Mouse (Mus musculus) hindbrain, embryonic 15.5 days (tissue): Measurements from ENCODE around the gene Cuzd1. TPM values are rescaled to one million over a fixed set of nuclear protein-coding genes. Genes with fewer than 3 reads are reported as not detected.

Source experiments
- polyA plus RNA-seq: library from polyadenylated mRNA; unstranded; fragments of >200 nt; fragmentation: Nextera tagmentation; extraction: Ambion mirVana; gene quantifications from 2 replicates; pipeline ENCODE4 v1.2.1, GENCODE M21; 2015

Gene Cuzd1
- polyA plus RNA-seq, 1 experiment from 2014 or later = not detected

Other genes with a start within 250 kb of the Cuzd1 start
- not detected in 2 replicates for gene 4933402N03Rik, start 176.0 kb downstream of the Cuzd1 start, polyA plus RNA-seq
- 0.05 TPM in 1 of 2 replicates, not detected in the other for gene 5430419D17Rik, start 147.9 kb downstream of the Cuzd1 start, polyA plus RNA-seq
- gene Fam24b, start 7.2 kb upstream of the Cuzd1 start, polyA plus RNA-seq = not detected in 2 replicates
- not detected in 2 replicates for gene Fam24a, start 11.6 kb upstream of the Cuzd1 start, polyA plus RNA-seq
- gene 2310057M21Rik, start 40.5 kb upstream of the Cuzd1 start, polyA plus RNA-seq = 29.3 and 30.2 TPM in 2 replicates
- 49.0 and 51.4 TPM in 2 replicates for gene Pstk, start 48.8 kb upstream of the Cuzd1 start, polyA plus RNA-seq
- 10.4 and 13.4 TPM in 2 replicates for gene Ikzf5, start 88.2 kb upstream of the Cuzd1 start, polyA plus RNA-seq
- 90.0 and 100 TPM in 2 replicates for gene Acadsb, start 88.3 kb upstream of the Cuzd1 start, polyA plus RNA-seq
- gene Hmx3, start 220.6 kb upstream of the Cuzd1 start, polyA plus RNA-seq = 0.60 and 0.93 TPM in 2 replicates
- 1.3 and 1.4 TPM in 2 replicates for gene Hmx2, start 226.5 kb upstream of the Cuzd1 start, polyA plus RNA-seq
- 158 and 164 TPM in 2 replicates for gene Bub3, start 237.9 kb upstream of the Cuzd1 start, polyA plus RNA-seq